Mouse (Mus musculus) lung, postnatal 0 days (tissue): ENCODE measurements around the gene Nutm1. TPM values are rescaled to one million over a fixed set of nuclear protein-coding genes. Genes with fewer than 3 reads are reported as not detected.

Source experiments
- ATAC-seq: fragments of 200-750 bp; cut with Nextera tagmentation; 2 replicates; pipeline ENCODE4 v1.8.0; 2017; ENCODE audit warnings: moderate library complexity
- DNase-seq: peaks from one replicate; pipeline ENCODE4 v3.0.0-alpha.2; 2016; ENCODE audit warnings: low spot score
- H3K27ac ChIP-seq: fragments of 300-500 bp; sonication (generic); 2 replicates; pipeline ENCODE4 v1.5.1; 2014; ENCODE audit warnings: antibody characterized with exemption, mild to moderate bottlenecking, low read length, mixed read lengths
- H3K27me3 ChIP-seq: fragments of 300-500 bp; sonication (generic); replicated peaks from 2 replicates; pipeline ENCODE4 v1.6.1; 2014; ENCODE audit warnings: low read length, mixed read lengths; ENCODE audit not compliant: insufficient read depth
- H3K36me3 ChIP-seq: fragments of 300-500 bp; sonication (generic); 2 replicates; pipeline ENCODE4 v1.6.1; 2014; ENCODE audit warnings: low read length, mixed read lengths; ENCODE audit not compliant: insufficient read depth
- H3K4me1 ChIP-seq: fragments of 300-500 bp; sonication (generic); 2 replicates; pipeline ENCODE4 v1.6.1; 2014; ENCODE audit warnings: antibody characterized with exemption, low read depth, low read length, mixed read lengths; ENCODE audit not compliant: insufficient read depth
- H3K4me2 ChIP-seq: fragments of 300-500 bp; sonication (generic); replicated peaks from 2 replicates; pipeline ENCODE4 v1.6.1; 2014; ENCODE audit warnings: low read depth, mild to moderate bottlenecking, low read length, moderate library complexity, mixed read lengths
- H3K4me3 ChIP-seq: fragments of 300-500 bp; sonication (generic); 2 replicates; pipeline ENCODE4 v1.5.1; 2014; ENCODE audit warnings: low read depth, low read length
- H3K9ac ChIP-seq: fragments of 300-500 bp; sonication (generic); replicated peaks from 2 replicates; pipeline ENCODE4 v1.6.1; 2014; ENCODE audit warnings: low read depth, mild to moderate bottlenecking
- H3K9me3 ChIP-seq: fragments of 300-500 bp; sonication (generic); 2 replicates; pipeline ENCODE4 v1.6.1; 2016; ENCODE audit warnings: low read length, mixed read lengths
- CTCF ChIP-seq: IDR thresholded peaks from 2 replicates; pipeline ENCODE4 v1.5.1; 2016; ENCODE audit warnings: antibody characterized with exemption, mild to moderate bottlenecking
- EP300 ChIP-seq: IDR thresholded peaks from 2 replicates; pipeline ENCODE4 v1.6.1; 2016; ENCODE audit warnings: antibody characterized with exemption, mild to moderate bottlenecking, control low read depth
- WGBS: fragments of 180-500 bp; shearing (Covaris S2); extraction: QIAGEN DNeasy Blood & Tissue Kit; methylation state at CpG from one replicate; pipeline ENCODE4 v1.1.7; 2014; 5-methylcytosine and 5-hydroxymethylcytosine counted together
- polyA plus RNA-seq: library from polyadenylated mRNA; unstranded; fragments of >200 nt; fragmentation: Nextera tagmentation; extraction: Ambion mirVana; gene quantifications from 2 replicates; pipeline ENCODE4 v1.2.1, GENCODE M21; 2015

Gene Nutm1
- polyA plus RNA-seq, 1 experiment from 2014 or later = 0.02 TPM

- Histone ChIP-seq H3K36me3 (no peaks in the 10 kb centered on the region), H3K27ac (no peak overlapping the region), H3K27me3 (no peaks in the 10 kb centered on the region), H3K4me1 (no peaks in the 10 kb centered on the region), H3K4me2 (no peak overlapping the region), H3K4me3 (no peak overlapping the region), H3K9ac (no peak overlapping the region), H3K9me3 (no peaks in the 10 kb centered on the region)
- ATAC-seq (no peak), DNase-seq (no peak)
- WGBS = 88% methylated on average over 6 of the region's 6 CpGs
- TF ChIP-seq EP300 (no peak), CTCF (no peak)
These were observed 14.4 kb upstream of the Nutm1 start for GRCm38 (mm10) chr2:112273474-112273873.

- Histone ChIP-seq H3K36me3 (no peaks in the 10 kb centered on the region), H3K4me2 (no peak overlapping the region), H3K4me3 (no peak overlapping the region), H3K9ac (no peak overlapping the region), H3K27ac (no peak overlapping the region), H3K27me3 (no peaks in the 10 kb centered on the region), H3K9me3 (no peaks in the 10 kb centered on the region), H3K4me1 (no peaks in the 10 kb centered on the region)
- WGBS = 93% methylated on average over 2 of the region's 2 CpGs
- TF ChIP-seq CTCF = no peak
- TF ChIP-seq EP300 = no peak
- DNase-seq (no peak), ATAC-seq (no peak)
These were observed 13.8 kb upstream of the Nutm1 start for GRCm38 (mm10) chr2:112272909-112273308.

- no peak for TF ChIP-seq EP300
- Histone ChIP-seq H3K27ac (no peak overlapping the region), H3K27me3 (no peaks in the 10 kb centered on the region), H3K4me3 (no peak overlapping the region), H3K4me1 (no peaks in the 10 kb centered on the region), H3K9ac (no peak overlapping the region), H3K4me2 (no peak overlapping the region), H3K36me3 (no peaks in the 10 kb centered on the region), H3K9me3 (no peaks in the 10 kb centered on the region)
- WGBS = 85% methylated on average over 2 of the region's 2 CpGs
- DNase-seq (no peak), ATAC-seq (no peak)
These were observed 10.9 kb upstream of the Nutm1 start for GRCm38 (mm10) chr2:112270011-112270410.

GRCm38 (mm10) chr2:112267547-112268269 is 8.6 kb upstream of the Nutm1 start:
- H3K36me3 ChIP-seq = no peaks in the 10 kb centered on the region
- TF ChIP-seq CTCF = no peak
- TF ChIP-seq EP300 = no peak
- no peak overlapping the region for H3K27ac ChIP-seq
- H3K4me3 ChIP-seq = peak overlapping the region; percentile 84; the same call in 1 of the 2 replicates
- H3K27me3 ChIP-seq = no peaks in the 10 kb centered on the region
- ATAC-seq (no peak), DNase-seq (peak; percentile 42)
- peaks cover 3% of the 10 kb centered on the region; the same call in 1 of the 2 replicates for H3K4me1 ChIP-seq
- H3K4me2 ChIP-seq = peak overlapping the region; percentile 67
- no peaks in the 10 kb centered on the region for H3K9me3 ChIP-seq
- 59% methylated on average over 8 of the region's 8 CpGs for WGBS
- no peak overlapping the region for H3K9ac ChIP-seq

- peak overlapping the region; percentile 73 for H3K9ac ChIP-seq
- no peaks in the 10 kb centered on the region for H3K9me3 ChIP-seq
- ATAC-seq (no peak), DNase-seq (no peak)
- H3K27ac ChIP-seq = peak overlapping the region; percentile 93; the same call in 1 of the 2 replicates
- WGBS = 26% methylated on average over 10 of the region's 10 CpGs
- H3K4me1 ChIP-seq = peaks cover 5% of the 10 kb centered on the region; the same call in 1 of the 2 replicates
- no peaks in the 10 kb centered on the region for H3K36me3 ChIP-seq
- H3K4me2 ChIP-seq = peak overlapping the region; percentile 67
- TF ChIP-seq EP300 (no peak), CTCF (no peak)
- no peaks in the 10 kb centered on the region for H3K27me3 ChIP-seq
- peak overlapping the region; percentile 84 for H3K4me3 ChIP-seq
These were observed 7.7 kb upstream of the Nutm1 start for GRCm38 (mm10) chr2:112266780-112267179.

GRCm38 (mm10) chr2:112266242-112266592 is 7.1 kb upstream of the Nutm1 start, which contains the start of gene Gm21985:
TSS of gene Gm21985 (plus strand) at chr2:112266314.
- Histone ChIP-seq H3K36me3 (no peaks in the 10 kb centered on the region), H3K27me3 (no peaks in the 10 kb centered on the region), H3K4me2 (peak within 1 kb of the TSS; percentile 67), H3K9ac (peak within 1 kb of the TSS; percentile 73), H3K27ac (peak within 1 kb of the TSS; percentile 93), H3K4me1 (peaks cover 5% of the 10 kb centered on the region; the same call in 1 of the 2 replicates), H3K4me3 (peak within 1 kb of the TSS; percentile 84), H3K9me3 (no peaks in the 10 kb centered on the region)
- TF ChIP-seq CTCF (peak; percentile 16; the same call in 1 of the 2 replicates), EP300 (no peak)
- WGBS = 3% methylated on average over 11 of the region's 11 CpGs
- ATAC-seq (peak; percentile 24), DNase-seq (peak; percentile 58)
